ENCODE assay signal across 8 mouse cellular contexts in genomic region chr4:141976163-141976562, GRCm38 (mm10). TPM values are rescaled to one million over a fixed set of nuclear protein-coding genes. Genes with fewer than 3 reads are reported as not detected.
DNase-seq lines count a peak whose midpoint lies in the region; TF ChIP-seq lines count a peak whose summit lies in the region.

No protein-coding gene starts in this region.

- H3K36me3 ChIP-seq in testis, adult 2 months (ENCODE audit: control insufficient read depth, insufficient read depth, low read length), result no peaks in the 10 kb centered on the region

- TF ChIP-seq CTCF in testis, adult 2 months (IDR thresholded peaks at IDR 0.05; ENCODE audit: control insufficient read depth, insufficient read depth, insufficient replicate concordance, low read depth, low read length), result peak; percentile 73; the same call in 1 of the 2 replicates
- peak; percentile 89 for TF ChIP-seq CTCF in cortical plate, adult 2 months (IDR thresholded peaks at IDR 0.05; ENCODE audit: extremely low read depth, insufficient read depth, low read length)

- H3K4me3 ChIP-seq in testis, adult 2 months (ENCODE audit: control insufficient read depth, low read depth, low read length), result no peak overlapping the region
- H3K4me3 ChIP-seq in cortical plate, adult 2 months (ENCODE audit: insufficient read depth, low read length), result no peak overlapping the region

- TF ChIP-seq POLR2A in testis, adult 2 months (IDR thresholded peaks at IDR 0.05; ENCODE audit: control insufficient read depth, low read depth, low read length), result no peak
- no peak for TF ChIP-seq POLR2A in cortical plate, adult 2 months (IDR thresholded peaks at IDR 0.05; ENCODE audit: extremely low read depth, insufficient read depth, low read length)

- H3K4me1 ChIP-seq in testis, adult 2 months (ENCODE audit: control insufficient read depth, insufficient read depth, low read length), result no peaks in the 10 kb centered on the region
- H3K4me1 ChIP-seq in cortical plate, adult 2 months (ENCODE audit: control insufficient read depth, insufficient read depth, low read length), result no peaks in the 10 kb centered on the region

- peak; percentile 26 for DNase-seq in gastrocnemius, postnatal 14 days
- no peak for DNase-seq in gastrocnemius, postnatal 25 days
- no peak for DNase-seq in testis, postnatal 10 days (ENCODE audit: low spot score)
- DNase-seq in kidney, postnatal 25 days, result peak; percentile 66 to 68
- DNase-seq in naive thymus-derived CD4-positive, alpha-beta T cell, adult 2 months (ENCODE audit: low read depth), result peak; percentile 11
- DNase-seq in spleen, postnatal 4 days (ENCODE audit: low spot score in 2 of 2), result no peak

- H3K27ac ChIP-seq in testis, adult 2 months (ENCODE audit: control insufficient read depth, insufficient read depth, low read depth, low read length), result no peak overlapping the region
- no peak overlapping the region for H3K27ac ChIP-seq in cortical plate, adult 2 months (ENCODE audit: insufficient read depth, low read length)

- H3K27me3 ChIP-seq in testis, adult 2 months (ENCODE audit: control insufficient read depth, insufficient read depth, low read length), result no peaks in the 10 kb centered on the region

- intact Hi-C loops in gastrocnemius, postnatal 14 days (cut with DNase I; ENCODE audit: low total_unique reads), result no loop called here

RNA-seq across cellular contexts. Expression of gene Fhad1, which starts 38.7 kb away (rescaled TPM):
- 1 to 10 TPM; 1.4 to 1.7 TPM for total RNA-seq in gastrocnemius, postnatal 14 days (2021)
- total RNA-seq in gastrocnemius, postnatal 25 days (2021), result under 1 TPM in 1 of 2 experiments, not detected in 1; 0.83 TPM
- polyA plus RNA-seq in testis, adult 2 months (2012; rRNA removed), result 178 and 186 TPM in 2 replicates
- polyA plus RNA-seq in cortical plate, adult 2 months (2012; rRNA removed), result 6.5 and 8.2 TPM in 2 replicates

Comparison
In these comparisons a context has a peak if more than half of its experiments do, and no peak if none do; other contexts are left out.
1. DNase-seq: peak in gastrocnemius, postnatal 14 days (single experiment), kidney, postnatal 25 days (2 of 2) and naive thymus-derived CD4-positive, alpha-beta T cell, adult 2 months (single experiment); none in gastrocnemius, postnatal 25 days (single experiment), testis, postnatal 10 days (single experiment) and spleen, postnatal 4 days (0 of 2).